12 mouse cellular contexts compared by ENCODE assay signal in the genomic region with DNA sequence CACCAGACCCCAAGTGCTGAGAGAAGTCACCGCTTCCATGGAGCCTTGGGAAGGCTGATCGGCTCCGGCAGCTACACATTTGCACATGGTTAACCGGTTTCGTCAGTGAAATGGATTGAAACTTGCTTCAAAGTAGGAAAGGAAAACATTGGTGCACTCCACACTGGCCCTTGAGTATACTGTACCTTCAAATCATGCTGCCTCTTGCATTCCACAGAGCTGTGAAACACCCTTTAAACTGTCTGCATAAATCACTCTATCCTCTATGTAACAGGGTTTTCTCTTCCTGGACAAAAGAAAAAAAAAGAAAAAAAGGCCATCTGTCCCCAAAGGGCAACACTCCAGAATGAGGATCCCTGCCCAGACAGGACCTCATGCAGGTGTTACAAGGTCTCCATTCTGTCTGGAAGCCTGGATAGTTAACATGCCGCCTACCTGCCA. TPM values are rescaled to one million over a fixed set of nuclear protein-coding genes. Genes with fewer than 3 reads are reported as not detected.
A peak's percentile ranks its signal among the peaks of the same experiment; 100 is the strongest.
DNase-seq lines count a peak whose midpoint lies in the region; ATAC-seq and TF ChIP-seq lines count a peak whose summit lies in the region.
"Had no signal": no experiment of that assay in that cellular context is flagged by ENCODE, and none has a peak within 500 bp of the region (broad histone marks: within the 10 kb centered on the region; RNA-seq: fewer than 3 reads in every experiment).

No protein-coding gene starts in this region.

- 73% methylated on average over 6 of the region's 6 CpGs for WGBS in heart, embryonic 13.5 days
- 70% methylated on average over 6 of the region's 6 CpGs for WGBS in heart, embryonic 12.5 days
- WGBS in lung, postnatal 0 days, result 45% methylated on average over 6 of the region's 6 CpGs
- 59% methylated on average over 6 of the region's 6 CpGs for WGBS in hindbrain, postnatal 0 days

- no peak for ATAC-seq in heart, embryonic 13.5 days (ENCODE audit: extremely low read depth, insufficient number of reproducible peaks, low FRiP score, low TSS enrichment)
- ATAC-seq in heart, embryonic 12.5 days (ENCODE audit: insufficient number of reproducible peaks, low FRiP score), result no peak
- peak; percentile 82 for ATAC-seq in lung, postnatal 0 days
- ATAC-seq in erythroblast, adult 5-6 weeks (replicated peaks; ENCODE audit: low FRiP score, poor library complexity, severe bottlenecking), result no peak
- no peak for ATAC-seq in CD4-positive, CD25-positive, alpha-beta regulatory T cell, adult 4 months
- ATAC-seq in hindbrain, postnatal 0 days, result no peak

- no peaks in the 10 kb centered on the region for H3K36me3 ChIP-seq in heart, embryonic 13.5 days
- H3K36me3 ChIP-seq in heart, embryonic 12.5 days, result no peaks in the 10 kb centered on the region
- H3K36me3 ChIP-seq in lung, postnatal 0 days (ENCODE audit: insufficient read depth, low read length), result no peaks in the 10 kb centered on the region
- H3K36me3 ChIP-seq in hindbrain, postnatal 0 days (ENCODE audit: insufficient read depth, low read length), result no peaks in the 10 kb centered on the region
- H3K36me3 ChIP-seq: forebrain, embryonic 10.5 days had no signal

- peak; percentile 56; the same call in 1 of the 2 replicates for TF ChIP-seq EP300 in lung, postnatal 0 days (IDR thresholded peaks at IDR 0.05)

- H3K27me3 ChIP-seq in heart, embryonic 13.5 days (replicated peaks), result no peaks in the 10 kb centered on the region
- no peaks in the 10 kb centered on the region for H3K27me3 ChIP-seq in heart, embryonic 12.5 days (replicated peaks)
- no peaks in the 10 kb centered on the region for H3K27me3 ChIP-seq in lung, postnatal 0 days (replicated peaks; ENCODE audit: insufficient read depth, low read length)
- no peaks in the 10 kb centered on the region for H3K27me3 ChIP-seq in hindbrain, postnatal 0 days (ENCODE audit: insufficient read depth, low read length)
- H3K27me3 ChIP-seq: CH12.LX had no signal

- H3K9me3 ChIP-seq in heart, embryonic 13.5 days, result no peaks in the 10 kb centered on the region
- no peaks in the 10 kb centered on the region for H3K9me3 ChIP-seq in heart, embryonic 12.5 days (replicated peaks)
- H3K9me3 ChIP-seq in lung, postnatal 0 days (ENCODE audit: low read length), result no peaks in the 10 kb centered on the region
- no peaks in the 10 kb centered on the region for H3K9me3 ChIP-seq in hindbrain, postnatal 0 days (ENCODE audit: low read length)
- H3K9me3 ChIP-seq: forebrain, embryonic 10.5 days had no signal

- no peak for TF ChIP-seq CTCF in lung, postnatal 0 days (IDR thresholded peaks at IDR 0.05)
- no peak for TF ChIP-seq CTCF in hindbrain, postnatal 0 days (IDR thresholded peaks at IDR 0.05; ENCODE audit: low read depth)

- no peak overlapping the region for H3K4me3 ChIP-seq in heart, embryonic 13.5 days
- no peak overlapping the region for H3K4me3 ChIP-seq in heart, embryonic 12.5 days
- H3K4me3 ChIP-seq in lung, postnatal 0 days (ENCODE audit: low read depth, low read length), result no peak overlapping the region
- no peak overlapping the region for H3K4me3 ChIP-seq in hindbrain, postnatal 0 days (ENCODE audit: low read length)

- H3K27ac ChIP-seq in heart, embryonic 13.5 days (replicated peaks), result peak overlapping the region; percentile 45
- H3K27ac ChIP-seq in heart, embryonic 12.5 days (ENCODE audit: poor library complexity, severe bottlenecking), result no peak overlapping the region
- H3K27ac ChIP-seq in lung, postnatal 0 days (ENCODE audit: low read length), result peak overlapping the region; percentile 71
- no peak overlapping the region for H3K27ac ChIP-seq in hindbrain, postnatal 0 days

- H3K4me1 ChIP-seq in heart, embryonic 13.5 days, result peaks cover 36% of the 10 kb centered on the region
- H3K4me1 ChIP-seq in heart, embryonic 12.5 days (replicated peaks), result peaks cover 19% of the 10 kb centered on the region
- H3K4me1 ChIP-seq in lung, postnatal 0 days (ENCODE audit: insufficient read depth, low read depth, low read length), result peaks cover 6% of the 10 kb centered on the region
- H3K4me1 ChIP-seq in hindbrain, postnatal 0 days (ENCODE audit: insufficient read depth, low read length), result no peaks in the 10 kb centered on the region

- peak; percentile 77 for DNase-seq in cerebellum, adult 11-12 months
- DNase-seq in forelimb bud, embryonic 11.5 days (ENCODE audit: low read depth, low spot score), result peak; percentile 20
- peak; percentile 78 for DNase-seq in lung, postnatal 0 days (ENCODE audit: low spot score)
- no peak for DNase-seq in hindbrain, postnatal 0 days (ENCODE audit: low spot score)
- DNase-seq: right cerebral cortex, adult 18-20 months had no signal

- H3K4me2 ChIP-seq in heart, embryonic 13.5 days, result peak overlapping the region; percentile 64
- H3K4me2 ChIP-seq in heart, embryonic 12.5 days, result no peak overlapping the region
- 0 out of 2 replicates have a peak overlapping the region, but pooled peaks have one; percentile 25 for H3K4me2 ChIP-seq in lung, postnatal 0 days (replicated peaks; ENCODE audit: low read depth, low read length)
- H3K4me2 ChIP-seq in hindbrain, postnatal 0 days (ENCODE audit: low read depth, low read length), result no peak overlapping the region
- H3K4me2 ChIP-seq: midbrain, embryonic 11.5 days had no signal

- H3K9ac ChIP-seq in heart, embryonic 13.5 days, result peak overlapping the region; percentile 64; the same call in 1 of the 2 replicates
- H3K9ac ChIP-seq in heart, embryonic 12.5 days, result no peak overlapping the region
- H3K9ac ChIP-seq in lung, postnatal 0 days (replicated peaks; ENCODE audit: low read depth), result no peak overlapping the region
- no peak overlapping the region for H3K9ac ChIP-seq in hindbrain, postnatal 0 days (replicated peaks; ENCODE audit: low read length)

RNA-seq across cellular contexts. Expression of a gene that starts 48.8 kb away (rescaled TPM):
- polyA plus RNA-seq in heart, embryonic 13.5 days (2015; fragmentation: Nextera tagmentation; extraction: Ambion mirVana), result 5.0 and 5.2 TPM in 2 replicates
- polyA plus RNA-seq in heart, embryonic 12.5 days (2016; fragmentation: Nextera tagmentation; extraction: Ambion mirVana), result 8.1 and 8.7 TPM in 2 replicates
- 7.2 and 8.8 TPM in 2 replicates for polyA plus RNA-seq in lung, postnatal 0 days (2015; fragmentation: Nextera tagmentation; extraction: Ambion mirVana)
- 6.9 and 8.1 TPM in 2 replicates for total RNA-seq in erythroblast, adult 5-6 weeks (2015; ENCODE audit: low replicate concordance)
- total RNA-seq in erythroblast, adult 5-6 weeks (2017; ENCODE audit: low replicate concordance), result 5.0 and 6.1 TPM in 2 replicates
- 10 to 100 TPM; 12.5 to 16.0 TPM for polyA plus RNA-seq in CD4-positive, CD25-positive, alpha-beta regulatory T cell, adult 4 months (2017; shearing (Covaris generic))
- 62.5 and 64.6 TPM in 2 replicates for total RNA-seq in hindbrain, postnatal 0 days (2014; rRNA removed)
- 10.5 and 10.9 TPM in 2 replicates for polyA plus RNA-seq in hindbrain, postnatal 0 days (2015; fragmentation: Nextera tagmentation; extraction: Ambion mirVana)

Comparison
In these comparisons a context has a peak if more than half of its experiments do, and no peak if none do; other contexts are left out.
1. H3K27ac ChIP-seq: peak in heart, embryonic 13.5 days (single experiment) and lung, postnatal 0 days (single experiment); none in heart, embryonic 12.5 days (single experiment) and hindbrain, postnatal 0 days (single experiment).
2. H3K4me2 ChIP-seq: peak in heart, embryonic 13.5 days (single experiment) and lung, postnatal 0 days (single experiment); none in heart, embryonic 12.5 days (single experiment) and hindbrain, postnatal 0 days (single experiment).